Mouse (Mus musculus): ENCODE measurements around the gene Tnfrsf18.

GRCm38 (mm10) chr4:156030651-156031118, 4.7 kb downstream of the Tnfrsf18 start:
- TF ChIP-seq POLR2A (IDR thresholded peaks at IDR 0.05; ENCODE audit: extremely low read depth, insufficient read depth, low read length) (no peak), CTCF (IDR thresholded peaks at IDR 0.05; ENCODE audit: extremely low read depth, insufficient read depth, low read length) (no peak)

Measured in cortical plate, adult 2 months (tissue).